Mouse (Mus musculus) olfactory bulb, adult 2 months (tissue): ENCODE measurements around the gene Krtap4-1.

ENCODE experiments used
- CTCF ChIP-seq: fragments of 200-500 bp; IDR thresholded peaks from 2 replicates; pipeline ENCODE4 v1.5.1; 2012; ENCODE audit warnings: low read depth, mild to moderate bottlenecking, low read length, moderate library complexity; ENCODE audit not compliant: insufficient read depth
- POLR2A ChIP-seq: fragments of 200-500 bp; IDR thresholded peaks from 2 replicates; pipeline ENCODE4 v1.6.1; 2012; ENCODE audit warnings: mild to moderate bottlenecking, low read depth, low read length, moderate library complexity; ENCODE audit not compliant: insufficient read depth

- no peak for TF ChIP-seq POLR2A
- no peak for TF ChIP-seq CTCF
Measured at GRCm38 (mm10) chr11:99590981-99591380, 37.1 kb downstream of the Krtap4-1 start, which contains the start of gene Krtap1-3.
